Mouse (Mus musculus) cerebellum, adult 18-20 months (tissue): ENCODE data around the gene Bod1.
A peak's percentile ranks its signal among the peaks of the same experiment; 100 is the strongest.

Experiments used
- DNase-seq, 2 experiments: peaks; one replicate each; pipeline ENCODE4 v3.0.0; 2021

The Bod1 gene

GRCm38 (mm10) chr11:31671354-31672169 is at the start of gene Bod1:
Gene Bod1, minus strand, starts transcription at chr11:31671885.
- DNase-seq, result peak; percentile 94 to 98

- DNase-seq, result no peak
Observed at GRCm38 (mm10) chr11:31719090-31719489, 47.4 kb upstream of the Bod1 start.

DNA sequence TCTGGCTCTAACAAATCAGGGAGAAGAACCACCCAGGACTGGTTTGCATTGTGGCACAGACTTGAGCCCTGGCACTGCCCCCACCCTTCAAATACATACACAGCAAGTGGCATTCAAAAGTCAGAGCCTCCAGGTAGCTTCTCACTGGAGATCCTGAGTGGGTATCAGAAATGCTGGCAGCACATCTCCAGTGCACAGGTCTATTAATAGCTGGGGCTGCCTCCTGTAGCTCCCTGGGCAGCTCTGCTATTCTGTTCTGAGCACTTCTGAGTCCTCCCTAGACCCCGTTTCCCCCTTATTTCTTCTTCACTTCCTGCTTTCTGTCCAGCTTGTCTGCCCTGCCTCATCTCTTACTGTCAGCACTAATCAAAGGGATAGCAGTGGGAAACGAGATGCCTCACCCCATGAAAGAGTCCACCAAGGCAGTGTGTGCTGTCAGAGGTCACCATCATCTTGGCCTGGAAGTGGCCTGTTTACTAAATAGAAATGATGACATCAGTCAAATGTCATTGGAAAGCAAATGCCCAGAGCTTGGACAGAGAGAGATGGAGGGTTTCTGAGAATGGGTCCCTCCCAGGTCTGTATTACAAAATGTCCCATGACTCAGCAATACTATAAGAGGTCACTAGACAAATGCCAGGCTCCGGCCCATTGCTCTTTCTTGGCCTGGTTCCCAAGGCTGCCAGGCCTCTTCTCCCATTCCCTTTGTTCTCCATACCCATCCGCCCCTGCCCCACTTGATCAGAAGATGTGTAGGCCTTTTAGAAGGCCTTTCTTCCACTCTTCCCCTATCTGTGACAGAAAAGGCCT is 46.4 kb upstream of the Bod1 start:
- no peak for DNase-seq

DNA sequence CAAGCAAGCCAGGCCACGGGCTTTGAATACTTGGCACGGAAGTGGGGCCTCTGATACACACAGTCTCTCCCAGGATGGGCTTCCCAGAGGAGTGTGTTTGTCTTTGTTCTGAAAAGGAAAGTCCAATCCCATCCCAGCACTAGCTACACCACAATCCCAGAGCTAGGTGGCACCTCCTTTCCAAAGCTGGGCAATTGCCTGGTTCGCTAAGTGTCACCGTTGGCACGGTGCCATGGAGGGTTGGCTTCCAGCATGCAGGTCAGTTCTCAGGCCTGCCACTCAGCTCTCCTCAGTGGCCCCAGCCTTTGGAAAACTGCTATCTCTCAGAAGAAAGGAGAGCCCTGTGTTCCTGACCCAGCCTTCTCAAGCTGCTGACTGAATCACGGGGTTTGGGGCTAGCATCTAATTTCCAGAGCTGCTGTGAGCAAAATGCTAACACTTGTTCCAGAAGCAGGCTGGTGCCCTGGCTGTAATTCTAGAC is 42.0 kb upstream of the Bod1 start:
- DNase-seq, result peak; percentile 91

- peak in 1 of 2 experiments; percentile 49 for DNase-seq
Observed at GRCm38 (mm10) chr11:31713116-31713515, 41.4 kb upstream of the Bod1 start.

DNA sequence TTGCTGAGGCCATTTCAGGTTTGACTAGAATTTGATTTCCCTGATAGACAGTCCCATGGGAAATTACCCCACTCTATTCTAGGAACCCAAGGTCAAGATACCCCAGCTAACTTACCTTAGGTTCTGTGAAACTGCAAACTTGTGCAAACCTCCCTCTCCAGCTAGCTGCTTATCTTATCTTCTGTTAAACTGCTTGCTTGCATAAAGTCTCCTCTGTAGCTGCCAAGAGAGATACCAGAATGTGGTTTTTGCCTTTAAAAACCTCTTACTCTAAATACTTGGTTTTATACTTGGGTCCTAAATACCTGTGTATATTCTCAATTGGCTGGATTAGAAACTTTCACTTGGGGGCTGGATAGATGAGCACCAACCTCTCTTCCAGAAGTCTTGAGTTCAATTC is 36.1 kb upstream of the Bod1 start:
- DNase-seq, result no peak

DNA sequence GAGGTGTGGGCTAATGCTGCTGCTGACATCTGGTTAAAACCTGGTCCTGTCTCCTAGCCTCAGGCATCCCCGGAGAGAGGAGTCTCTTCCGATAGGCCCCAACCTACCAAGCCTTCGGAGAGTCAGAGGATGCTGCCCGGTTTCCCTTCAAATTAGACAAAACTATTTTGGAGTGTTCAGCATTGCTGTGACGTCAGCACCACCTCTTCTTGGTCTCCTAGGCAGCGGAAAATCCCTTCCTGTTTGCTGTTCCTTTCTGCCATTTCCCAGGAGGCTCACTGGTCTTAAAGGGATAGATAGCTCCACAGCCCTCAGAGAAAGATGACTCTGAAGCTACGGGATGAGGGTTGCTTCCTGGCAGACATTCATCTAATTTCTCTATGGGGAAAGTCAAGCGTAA is 31.5 kb upstream of the Bod1 start:
- DNase-seq, result no peak

DNA sequence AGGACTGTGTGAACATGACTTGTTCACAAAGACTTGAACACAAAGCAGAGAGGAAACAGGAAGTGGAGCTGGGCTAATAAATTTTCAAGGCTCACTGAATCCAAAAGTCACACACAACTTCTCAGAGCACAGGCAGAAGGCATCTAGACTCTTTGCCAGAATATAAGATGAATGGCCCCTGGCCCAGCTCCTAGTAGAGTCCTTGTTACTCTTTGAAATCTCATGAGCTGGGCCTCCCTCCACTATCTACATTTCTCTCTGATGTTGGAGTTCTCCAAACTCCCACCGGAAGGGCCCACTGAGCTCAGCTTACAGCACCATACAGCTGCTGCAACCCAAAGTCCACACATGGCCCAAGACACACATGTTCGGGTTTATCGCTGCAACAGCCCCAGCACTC is 30.2 kb upstream of the Bod1 start:
- no peak for DNase-seq

GRCm38 (mm10) chr11:31699502-31699901 is 27.8 kb upstream of the Bod1 start:
- DNase-seq, result no peak

DNA sequence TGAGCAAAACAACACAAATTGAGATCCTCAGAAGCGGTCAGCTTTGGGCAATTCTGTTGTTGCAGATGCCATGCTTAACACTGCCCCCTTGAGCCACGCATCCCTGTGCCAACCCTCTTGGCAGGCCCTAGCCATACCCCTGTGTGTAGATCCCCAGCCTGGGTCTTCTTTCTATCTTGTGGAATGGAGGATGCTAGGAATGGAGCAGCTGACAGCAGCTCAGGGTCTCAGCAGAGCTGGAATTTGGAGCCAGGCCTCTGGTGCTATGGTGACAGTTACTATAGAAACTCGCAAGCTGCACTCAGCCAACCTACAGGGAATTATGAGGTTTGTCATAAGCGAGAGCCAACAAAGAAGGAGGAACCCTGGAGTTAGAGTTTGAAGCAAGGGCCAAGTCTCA is 23.1 kb upstream of the Bod1 start:
- no peak for DNase-seq

DNA sequence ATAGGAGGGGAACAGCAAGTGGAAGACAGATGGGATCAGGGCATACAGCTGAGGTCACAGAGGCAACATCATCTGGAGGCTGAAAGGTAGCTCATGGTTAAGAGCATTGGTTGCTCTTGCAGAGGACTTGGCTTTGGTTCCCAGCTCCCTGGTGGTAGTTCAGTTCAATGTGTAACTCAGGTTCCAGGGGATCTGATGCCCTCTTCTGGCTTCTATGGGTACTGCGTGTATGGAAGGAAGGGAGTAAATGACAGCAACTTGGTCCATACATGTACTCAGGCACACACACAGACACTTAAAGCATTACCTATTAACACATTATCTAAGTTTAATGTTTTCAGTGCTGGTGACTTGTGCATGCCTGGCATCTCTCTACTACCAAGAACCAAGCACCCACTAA is 22.4 kb upstream of the Bod1 start:
- no peak for DNase-seq

GRCm38 (mm10) chr11:31693322-31693721 is 21.6 kb upstream of the Bod1 start:
- no peak for DNase-seq

GRCm38 (mm10) chr11:31688956-31689355 is 17.3 kb upstream of the Bod1 start:
- DNase-seq, result no peak

GRCm38 (mm10) chr11:31684913-31685567 is 13.4 kb upstream of the Bod1 start:
- no peak for DNase-seq

DNA sequence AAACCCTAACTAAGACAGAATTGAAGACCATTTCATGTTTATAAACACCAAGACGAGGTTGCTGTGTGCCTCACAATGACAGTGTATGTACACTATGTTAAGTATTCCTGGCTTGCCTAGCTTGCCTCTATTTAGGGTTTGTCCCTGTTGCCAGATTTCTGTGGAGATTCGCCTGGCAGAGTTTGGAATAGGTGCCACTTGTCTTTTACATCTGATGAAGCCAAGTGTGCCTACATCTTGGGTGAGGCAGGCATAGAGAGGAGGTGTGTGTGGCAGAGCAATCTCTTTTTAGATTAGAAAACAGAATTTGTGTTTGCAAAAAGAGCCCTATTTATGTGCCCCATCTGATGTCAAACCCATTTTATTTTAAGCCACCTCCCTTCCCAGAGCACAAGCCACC is 12.4 kb upstream of the Bod1 start:
- DNase-seq, result peak in 1 of 2 experiments; percentile 20

DNA sequence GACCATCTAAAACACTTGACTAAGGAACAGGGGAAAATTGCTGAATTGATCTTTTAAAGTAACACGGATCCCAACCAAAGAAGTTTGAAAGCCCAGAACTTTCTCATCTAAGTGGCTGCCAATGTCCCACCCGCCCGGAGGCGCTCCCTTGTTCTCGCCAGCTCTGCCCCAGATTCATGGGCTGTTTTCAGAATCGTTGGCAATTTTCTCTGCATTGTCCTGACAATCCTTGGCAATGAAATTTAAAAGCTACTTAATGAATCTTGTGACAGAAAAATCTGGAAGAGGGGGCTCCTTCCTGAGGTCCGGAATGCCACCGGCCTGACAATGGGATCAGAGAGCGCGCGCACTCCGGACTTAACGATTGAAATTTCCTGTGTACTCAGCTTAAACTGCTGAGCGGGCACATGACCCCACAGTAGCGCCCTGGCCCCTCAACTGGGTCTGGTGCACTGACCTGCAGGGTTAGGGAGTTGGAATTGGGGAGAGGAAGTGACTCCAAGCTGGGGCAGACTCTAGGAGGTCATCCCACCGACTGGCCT is 8.2 kb upstream of the Bod1 start:
- DNase-seq, result no peak

- no peak for DNase-seq
Observed at GRCm38 (mm10) chr11:31677309-31677708, 5.6 kb upstream of the Bod1 start.

DNA sequence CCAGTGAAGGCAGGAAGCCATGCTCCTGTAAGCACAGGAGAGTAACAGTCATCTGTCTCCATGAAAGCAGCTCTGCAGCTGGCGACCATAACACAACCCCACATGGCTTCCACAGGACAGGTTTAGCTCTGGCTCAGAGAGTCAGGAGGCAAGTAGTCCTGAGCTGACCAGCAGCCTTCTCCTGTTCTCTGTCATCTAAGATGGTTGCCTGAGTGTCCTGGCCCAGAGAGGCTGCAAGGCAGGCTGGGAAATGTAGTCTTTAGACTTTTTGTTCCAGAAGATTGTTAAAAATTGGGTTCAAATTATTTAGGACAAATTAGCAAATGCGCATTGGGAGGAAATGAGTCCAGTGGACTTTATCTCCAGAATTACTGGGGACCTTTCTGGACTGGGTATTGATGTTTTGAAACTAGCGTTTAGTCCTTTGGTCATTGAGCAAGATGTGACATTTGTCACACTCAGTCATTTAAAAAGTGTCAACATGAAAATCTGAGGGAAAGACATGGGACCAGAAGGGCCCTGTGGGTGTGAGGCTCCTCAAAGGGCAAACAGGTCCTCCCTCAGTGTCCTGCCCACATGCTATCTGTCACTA is 5.1 kb upstream of the Bod1 start:
- DNase-seq, result peak; percentile 35 to 36

DNA sequence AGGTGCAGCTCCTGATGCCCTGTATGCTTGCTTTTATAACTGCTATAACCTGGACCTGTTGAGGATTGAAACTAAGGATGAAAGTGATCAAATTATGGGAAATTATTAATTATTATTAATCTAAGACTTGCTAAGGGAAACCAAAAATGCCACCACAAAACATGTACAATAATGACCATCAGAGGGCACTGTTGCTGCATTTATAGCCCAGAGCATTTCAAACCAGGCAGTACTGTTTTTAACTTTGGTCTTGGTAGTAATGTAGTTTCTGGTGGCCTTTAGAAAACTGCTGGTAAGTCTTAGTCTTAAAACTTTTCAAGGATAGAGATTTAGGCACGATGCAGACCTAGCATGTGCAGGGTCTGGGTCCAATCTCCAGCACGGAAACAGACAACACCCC is 3.7 kb upstream of the Bod1 start:
- peak; percentile 60 to 70 for DNase-seq

DNA sequence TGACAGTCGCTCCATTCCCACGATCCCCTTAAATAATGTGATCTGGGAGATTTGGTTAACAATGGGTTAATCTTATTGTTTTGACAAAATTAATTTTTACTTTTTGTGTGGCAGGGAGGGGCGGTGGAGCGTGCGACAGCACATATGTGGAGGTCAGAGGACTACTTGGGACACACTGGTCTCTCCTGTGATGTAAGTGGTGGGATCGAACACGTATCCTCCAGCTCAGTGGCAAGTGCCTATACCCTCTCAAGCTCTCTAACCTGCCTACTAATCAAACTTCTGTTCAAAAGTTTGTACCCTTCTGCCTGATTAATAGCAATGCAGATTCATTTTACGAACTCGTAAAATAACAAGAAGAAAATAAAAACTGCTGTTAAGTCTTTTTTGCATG is 482 bp upstream of the Bod1 start:
- no peak for DNase-seq

DNA sequence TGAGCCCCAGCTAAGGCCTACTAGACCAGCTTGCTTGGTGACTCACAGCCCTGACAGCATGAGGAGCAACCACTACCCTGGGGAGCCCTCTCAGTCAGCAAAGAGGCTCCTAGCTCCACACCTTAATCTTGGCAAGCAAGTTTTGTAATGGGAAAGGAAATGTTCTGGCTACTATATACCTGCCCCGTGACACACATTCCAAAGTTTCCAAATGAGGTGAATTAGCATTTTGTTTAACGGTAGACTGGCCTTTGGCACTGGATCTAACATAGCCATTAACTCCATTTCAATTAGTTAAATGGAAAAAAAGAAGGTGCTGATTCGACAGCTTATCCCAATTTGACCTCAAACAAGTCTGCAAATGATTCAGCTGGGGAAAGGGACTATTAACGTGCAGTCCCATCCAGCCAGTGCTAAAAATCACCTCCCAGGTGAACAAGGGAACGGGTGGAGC is 1.2 kb downstream of the Bod1 start:
- DNase-seq, result no peak

DNA sequence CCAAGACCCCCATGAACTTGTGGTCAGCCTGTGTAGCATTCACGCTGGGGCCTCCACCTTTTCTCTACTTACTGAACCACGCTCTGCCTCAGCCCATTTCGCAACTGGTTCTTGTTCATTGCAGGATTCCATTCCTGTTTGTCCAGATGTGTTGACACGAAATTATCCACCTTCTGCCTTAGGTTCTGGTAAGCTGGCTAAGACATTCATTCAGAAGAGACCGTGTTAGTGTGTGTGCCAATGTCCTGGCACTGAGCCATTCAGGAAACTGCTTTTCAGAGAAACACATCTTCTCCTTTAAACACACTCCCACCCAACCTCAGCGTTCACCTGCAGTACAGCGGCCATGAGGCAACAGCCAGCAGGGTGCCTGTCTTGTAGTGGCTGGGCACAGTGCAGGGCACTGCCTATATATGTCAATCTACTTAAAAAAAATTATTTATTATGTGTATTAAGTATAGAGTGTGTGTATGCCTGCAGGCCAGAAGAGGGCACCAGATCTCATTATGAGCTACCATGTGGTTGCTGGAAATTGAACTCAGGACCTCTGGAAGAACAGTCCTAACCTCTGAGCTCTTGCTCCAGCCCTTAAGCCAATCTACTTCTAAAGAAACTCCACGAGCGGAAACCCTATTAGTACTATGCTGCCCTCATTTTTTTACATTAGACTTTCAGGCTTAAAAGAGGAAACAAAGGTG is 2.4 kb downstream of the Bod1 start:
- no peak for DNase-seq
